Mouse (Mus musculus): ENCODE measurements around the gene Tns3.

Tns3 gene

GRCm38 (mm10) chr11:8664393-8664743 lies at the start of gene Tns3:
Tns3 (minus strand) TSS chr11:8664535.
- peak; percentile 68 to 88 for DNase-seq

- DNase-seq = no peak
These were observed 42.1 kb upstream of the Tns3 start for GRCm38 (mm10) chr11:8706246-8707041.

- no peak for DNase-seq
These were observed 40.8 kb upstream of the Tns3 start for GRCm38 (mm10) chr11:8705156-8705555.

GRCm38 (mm10) chr11:8703876-8704275 lies 39.5 kb upstream of the Tns3 start:
- no peak for DNase-seq

- no peak for DNase-seq
These were observed 38.2 kb upstream of the Tns3 start for GRCm38 (mm10) chr11:8702532-8702886.

- no peak for DNase-seq
These were observed 37.7 kb upstream of the Tns3 start for GRCm38 (mm10) chr11:8701845-8702531.

GRCm38 (mm10) chr11:8701400-8701799 lies 37.1 kb upstream of the Tns3 start:
- DNase-seq = no peak

GRCm38 (mm10) chr11:8700641-8701221 lies 36.4 kb upstream of the Tns3 start:
- no peak for DNase-seq

GRCm38 (mm10) chr11:8699777-8700176 lies 35.4 kb upstream of the Tns3 start:
- no peak for DNase-seq

GRCm38 (mm10) chr11:8697670-8698069 lies 33.3 kb upstream of the Tns3 start:
- no peak for DNase-seq

GRCm38 (mm10) chr11:8694096-8694495 lies 29.8 kb upstream of the Tns3 start:
- DNase-seq = no peak

GRCm38 (mm10) chr11:8692536-8693471 lies 28.5 kb upstream of the Tns3 start:
- DNase-seq = no peak

GRCm38 (mm10) chr11:8692162-8692535 lies 27.8 kb upstream of the Tns3 start:
- no peak for DNase-seq

GRCm38 (mm10) chr11:8691605-8692004 lies 27.3 kb upstream of the Tns3 start:
- DNase-seq = no peak

GRCm38 (mm10) chr11:8690633-8691032 lies 26.3 kb upstream of the Tns3 start:
- DNase-seq = no peak

GRCm38 (mm10) chr11:8689515-8689914 lies 25.2 kb upstream of the Tns3 start:
- DNase-seq = peak; percentile 32 to 59

- no peak for DNase-seq
These were observed 24.6 kb upstream of the Tns3 start for GRCm38 (mm10) chr11:8688907-8689306.

GRCm38 (mm10) chr11:8686501-8686900 lies 22.2 kb upstream of the Tns3 start:
- no peak for DNase-seq

- no peak for DNase-seq
These were observed 21.7 kb upstream of the Tns3 start for GRCm38 (mm10) chr11:8686061-8686460.

GRCm38 (mm10) chr11:8685195-8685594 lies 20.9 kb upstream of the Tns3 start:
- no peak for DNase-seq

- no peak for DNase-seq
These were observed 19.9 kb upstream of the Tns3 start for GRCm38 (mm10) chr11:8684262-8684661.

GRCm38 (mm10) chr11:8681356-8681755 lies 17.0 kb upstream of the Tns3 start:
- DNase-seq = no peak

GRCm38 (mm10) chr11:8680650-8681049 lies 16.3 kb upstream of the Tns3 start:
- no peak for DNase-seq

Data from kidney, postnatal 36 days (tissue).